Mouse (Mus musculus) retina, embryonic 14.5 days (tissue): ENCODE data around the gene Ngdn.
A peak's percentile ranks its signal among the peaks of the same experiment; 100 is the strongest.
"Not testable (repeated sequence)": the region's sequence is repeated elsewhere in the genome, so short reads cannot be mapped to it uniquely, and the experiment has no call there.

ENCODE experiments used
- DNase-seq: peaks from one replicate; pipeline ENCODE4 v3.0.0-alpha.2; 2015; ENCODE audit warnings: low spot score

The Ngdn gene

GRCm38 (mm10) chr14:54999868-55000267, 15.4 kb upstream of the Ngdn start:
- DNase-seq = not testable (repeated sequence)

GRCm38 (mm10) chr14:55000814-55001213, 14.4 kb upstream of the Ngdn start:
- no peak for DNase-seq

GRCm38 (mm10) chr14:55001446-55001845, 13.8 kb upstream of the Ngdn start:
- no peak for DNase-seq

GRCm38 (mm10) chr14:55001938-55002686, 13.1 kb upstream of the Ngdn start:
- DNase-seq = no peak

DNA sequence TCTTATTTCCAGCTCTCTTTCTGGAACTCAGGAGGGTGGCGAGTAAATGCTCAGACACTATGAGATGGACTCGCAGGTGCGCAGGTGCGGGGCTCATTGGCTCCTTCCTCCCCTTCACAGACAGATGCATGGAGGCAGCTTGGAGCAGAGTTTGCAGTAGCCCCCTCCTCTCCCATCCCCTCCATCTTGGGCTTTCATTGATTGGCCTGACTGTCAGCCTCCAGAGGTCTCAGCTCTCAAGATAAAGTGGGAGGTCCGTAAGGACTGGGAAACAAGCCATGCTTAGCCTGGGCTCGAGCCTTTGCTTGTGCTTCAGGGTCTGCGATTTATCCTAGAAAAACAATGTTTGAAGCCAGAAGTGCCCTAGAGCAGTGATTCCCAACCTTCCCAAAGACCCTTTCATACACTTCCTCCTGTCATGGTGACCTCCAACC, 12.6 kb upstream of the Ngdn start:
- no peak for DNase-seq

- DNase-seq = no peak
Observed at GRCm38 (mm10) chr14:55003878-55004855, 11.1 kb upstream of the Ngdn start.

GRCm38 (mm10) chr14:55005506-55005905, 9.7 kb upstream of the Ngdn start:
- DNase-seq = no peak

GRCm38 (mm10) chr14:55005967-55006366, 9.3 kb upstream of the Ngdn start:
- no peak for DNase-seq

- DNase-seq = no peak
Observed at GRCm38 (mm10) chr14:55006541-55006940, 8.7 kb upstream of the Ngdn start.

GRCm38 (mm10) chr14:55007120-55007908, 7.9 kb upstream of the Ngdn start:
- DNase-seq = no peak

DNA sequence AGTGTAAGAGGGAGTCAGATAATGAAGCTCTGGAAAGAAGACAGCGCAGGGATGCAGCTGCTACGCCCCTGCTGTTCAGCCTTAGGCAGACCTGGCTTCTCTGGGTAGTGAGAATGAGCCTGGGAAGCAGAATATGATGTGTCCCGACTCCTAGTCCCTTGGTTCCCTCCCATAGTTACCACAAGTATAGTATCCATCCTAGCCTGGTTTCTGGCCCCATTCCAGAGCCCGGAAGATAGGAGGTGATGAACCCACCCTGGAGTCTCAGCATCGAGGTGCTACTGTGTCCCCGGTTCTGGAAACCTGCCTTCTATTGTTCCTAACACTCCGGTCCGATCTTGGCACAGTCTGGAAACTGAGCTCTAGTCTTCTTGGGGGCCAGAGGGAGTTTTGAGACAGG, 6.8 kb upstream of the Ngdn start:
- no peak for DNase-seq

DNA sequence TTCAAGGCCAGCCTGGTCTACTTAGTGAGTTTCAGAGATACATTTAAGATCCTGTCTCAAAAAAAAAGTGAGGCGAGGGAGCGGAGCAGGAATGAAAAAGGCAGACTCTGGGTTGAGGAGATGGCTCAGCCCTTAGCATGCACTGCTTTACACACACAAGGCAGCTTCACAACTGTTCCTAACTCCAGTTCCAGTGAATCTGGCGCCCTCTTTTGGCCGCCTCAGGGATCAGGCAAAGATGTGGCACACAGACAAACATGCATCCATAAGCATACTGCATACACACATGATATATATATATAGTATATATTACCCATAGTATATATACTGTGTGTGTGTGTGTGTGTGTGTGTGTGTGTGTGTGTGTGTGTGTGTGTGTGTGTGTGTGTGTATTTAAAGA, 4.1 kb upstream of the Ngdn start:
- no peak for DNase-seq

DNA sequence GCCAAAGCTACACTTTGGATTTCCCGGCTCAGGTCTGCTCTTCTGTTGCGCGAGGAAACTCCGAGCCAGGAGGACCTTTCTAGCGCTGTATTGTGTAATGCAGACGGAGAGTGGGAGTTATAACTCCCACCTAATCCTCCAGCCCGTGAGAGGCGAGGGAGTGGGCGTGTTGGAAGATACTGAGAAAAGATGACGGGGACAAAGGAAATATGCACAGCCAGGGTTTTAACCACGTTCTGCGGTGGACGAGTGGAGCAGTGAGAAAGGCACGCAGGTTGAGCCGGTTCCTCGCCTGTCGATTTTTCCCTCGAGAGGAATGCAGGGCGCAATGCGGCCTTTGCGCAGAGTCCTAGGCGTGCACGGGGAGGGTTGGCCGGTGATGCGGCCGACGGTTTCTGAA, 663 bp upstream of the Ngdn start:
- DNase-seq = no peak

DNA sequence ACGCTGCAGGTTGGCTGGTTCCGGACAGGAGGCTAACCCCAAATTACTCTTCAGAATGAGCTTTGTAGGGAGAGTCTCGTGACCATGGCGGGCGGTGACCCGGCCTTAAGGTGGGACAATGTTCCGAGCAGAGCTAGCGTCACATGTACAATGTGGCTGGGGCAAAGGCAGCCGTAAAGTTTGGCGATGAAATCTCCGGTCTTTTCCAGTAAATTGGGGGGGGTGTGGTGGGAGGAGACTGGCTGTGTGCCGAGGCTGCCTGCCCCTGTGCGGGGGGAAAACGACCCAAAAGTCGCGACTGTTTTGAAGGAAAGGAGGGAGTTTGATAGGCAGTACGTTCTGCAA, 485 bp downstream of the Ngdn start:
- DNase-seq = no peak

- no peak for DNase-seq
Observed at GRCm38 (mm10) chr14:55016876-55017275, 1.6 kb downstream of the Ngdn start.

DNA sequence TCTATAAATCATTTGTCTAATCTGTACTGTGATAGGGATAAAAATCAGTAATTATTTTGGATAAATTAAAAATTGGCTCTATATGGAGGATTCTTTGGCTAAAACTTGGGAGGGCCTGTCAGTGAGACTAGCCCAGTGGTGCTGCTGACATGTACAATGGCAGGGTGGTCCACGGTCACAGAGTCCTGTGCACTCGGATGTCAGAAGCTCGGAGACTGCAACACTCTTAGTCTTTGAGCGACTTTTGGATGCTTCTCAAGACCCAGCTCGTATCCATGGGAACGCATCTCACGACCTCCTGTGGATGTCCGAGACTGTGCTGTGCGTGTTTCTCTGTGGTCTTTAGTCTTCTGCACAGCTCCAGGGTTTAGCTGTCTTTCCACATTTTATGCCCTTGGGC, 5.1 kb downstream of the Ngdn start:
- DNase-seq = no peak

GRCm38 (mm10) chr14:55023011-55023410, 7.8 kb downstream of the Ngdn start:
- no peak for DNase-seq

- DNase-seq = peak; percentile 85
Observed at GRCm38 (mm10) chr14:55024236-55024635, 9.0 kb downstream of the Ngdn start.

DNA sequence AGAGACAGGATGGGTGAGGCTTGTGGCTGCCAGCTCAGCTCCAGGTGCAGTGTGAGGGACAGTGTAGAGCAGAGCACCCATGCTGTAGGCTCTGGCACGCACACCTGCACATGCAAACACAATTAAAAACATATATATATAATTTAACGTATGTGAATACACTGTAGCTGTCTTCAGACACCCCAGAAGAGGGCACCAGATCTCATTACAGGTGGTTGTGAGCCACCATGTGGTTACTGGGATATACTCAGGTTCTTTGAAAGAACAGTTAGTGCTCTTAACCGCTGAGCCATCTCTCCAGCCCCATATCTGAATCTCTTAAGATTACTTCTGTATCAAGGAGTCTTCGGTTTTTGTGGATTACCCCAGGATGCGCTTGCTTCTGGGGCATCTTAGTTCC, 10.3 kb downstream of the Ngdn start:
- no peak for DNase-seq

DNA sequence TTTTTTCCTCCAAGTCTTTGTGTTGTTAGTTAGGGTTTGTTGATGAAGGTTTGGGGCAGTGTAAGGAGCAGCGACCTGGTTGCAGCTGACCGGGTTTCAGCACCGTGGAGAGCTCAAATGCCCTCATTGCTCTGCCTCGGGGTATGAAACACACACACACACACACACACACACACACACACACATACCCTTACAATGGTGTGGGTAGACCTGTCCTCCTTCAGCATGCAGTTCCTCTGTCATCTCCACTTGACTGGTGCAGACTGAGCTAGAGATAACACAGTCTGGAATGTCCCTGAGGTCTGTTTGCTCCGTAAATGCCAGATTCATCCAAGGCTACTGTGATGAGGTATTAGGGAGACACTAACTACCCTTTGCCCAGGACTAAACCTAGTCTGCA, 12.0 kb downstream of the Ngdn start:
- peak; percentile 23 for DNase-seq

DNA sequence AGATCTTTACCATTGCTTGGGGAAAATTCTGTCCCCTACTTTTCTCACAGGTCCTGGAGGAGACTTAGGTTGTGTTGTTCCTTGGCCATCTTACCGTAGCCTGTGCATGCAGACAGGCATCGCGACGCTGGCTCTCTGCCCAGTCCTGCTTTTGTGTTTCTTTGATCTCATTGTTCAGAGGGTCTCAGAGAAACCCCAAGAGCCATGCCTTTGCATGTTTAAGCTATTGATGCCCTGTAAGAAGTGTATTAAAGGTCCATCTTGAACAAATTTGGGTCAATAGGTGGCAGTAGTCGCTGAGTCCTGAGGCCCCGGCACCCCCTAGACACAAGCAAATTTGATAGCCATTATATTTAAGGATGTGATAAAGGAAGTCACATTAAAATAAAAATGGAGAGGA, 12.4 kb downstream of the Ngdn start:
- DNase-seq = peak; percentile 39

GRCm38 (mm10) chr14:55028333-55028835, 13.1 kb downstream of the Ngdn start:
- peak; percentile 68 for DNase-seq
